Mouse (Mus musculus) kidney, embryonic 16.5 days (tissue): Measurements from ENCODE around the gene Cend1. TPM values are rescaled to one million over a fixed set of nuclear protein-coding genes. Genes with fewer than 3 reads are reported as not detected.
A peak's percentile ranks its signal among the peaks of the same experiment; 100 is the strongest.
"Not testable (repeated sequence)": the region's sequence is repeated elsewhere in the genome, so short reads cannot be mapped to it uniquely, and the experiment has no call there.

ENCODE experiments used
- ATAC-seq: fragments of 200-750 bp; cut with Nextera tagmentation; 2 replicates; pipeline ENCODE4 v1.8.0; 2017; ENCODE audit warnings: moderate TSS enrichment; ENCODE audit not compliant: low FRiP score, low TSS enrichment
- H3K27ac ChIP-seq: fragments of 300-500 bp; sonication (generic); 2 replicates; pipeline ENCODE4 v1.5.1; 2014; ENCODE audit warnings: low read length
- H3K27me3 ChIP-seq: fragments of 300-500 bp; sonication (generic); 2 replicates; pipeline ENCODE4 v1.6.1; 2014; ENCODE audit warnings: low read length, control low read depth, mixed read lengths; ENCODE audit not compliant: insufficient read depth
- H3K36me3 ChIP-seq: fragments of 300-500 bp; sonication (generic); 2 replicates; pipeline ENCODE4 v1.6.1; 2014; ENCODE audit warnings: low read length, control low read depth, mixed read lengths; ENCODE audit not compliant: insufficient read depth
- H3K4me1 ChIP-seq: fragments of 300-500 bp; sonication (generic); 2 replicates; pipeline ENCODE4 v1.6.1; 2014; ENCODE audit warnings: low read length, control low read depth, mixed read lengths; ENCODE audit not compliant: insufficient read depth
- H3K4me2 ChIP-seq: fragments of 300-500 bp; sonication (generic); replicated peaks from 2 replicates; pipeline ENCODE4 v1.6.1; 2014; ENCODE audit warnings: low read depth, low read length
- H3K4me3 ChIP-seq: fragments of 300-500 bp; sonication (generic); 2 replicates; pipeline ENCODE4 v1.5.1; 2014; ENCODE audit warnings: mild to moderate bottlenecking, low read length
- H3K9ac ChIP-seq: fragments of 300-500 bp; sonication (generic); replicated peaks from 2 replicates; pipeline ENCODE4 v1.6.1; 2014; ENCODE audit warnings: low read length
- H3K9me3 ChIP-seq: fragments of 300-500 bp; sonication (generic); 2 replicates; pipeline ENCODE4 v1.6.1; 2016; ENCODE audit warnings: low read length, control low read depth
- WGBS: fragments of 180-500 bp; shearing (Covaris S2); extraction: QIAGEN DNeasy Blood & Tissue Kit; methylation state at CpG from one replicate; pipeline ENCODE4 v1.1.7; 2014; 5-methylcytosine and 5-hydroxymethylcytosine counted together
- polyA plus RNA-seq: library from polyadenylated mRNA; unstranded; fragments of >200 nt; fragmentation: Nextera tagmentation; extraction: Ambion mirVana; gene quantifications from 2 replicates; pipeline ENCODE4 v1.2.1, GENCODE M21; 2015

The Cend1 gene
- polyA plus RNA-seq, 1 experiment from 2014 or later = 3.0 TPM

DNA sequence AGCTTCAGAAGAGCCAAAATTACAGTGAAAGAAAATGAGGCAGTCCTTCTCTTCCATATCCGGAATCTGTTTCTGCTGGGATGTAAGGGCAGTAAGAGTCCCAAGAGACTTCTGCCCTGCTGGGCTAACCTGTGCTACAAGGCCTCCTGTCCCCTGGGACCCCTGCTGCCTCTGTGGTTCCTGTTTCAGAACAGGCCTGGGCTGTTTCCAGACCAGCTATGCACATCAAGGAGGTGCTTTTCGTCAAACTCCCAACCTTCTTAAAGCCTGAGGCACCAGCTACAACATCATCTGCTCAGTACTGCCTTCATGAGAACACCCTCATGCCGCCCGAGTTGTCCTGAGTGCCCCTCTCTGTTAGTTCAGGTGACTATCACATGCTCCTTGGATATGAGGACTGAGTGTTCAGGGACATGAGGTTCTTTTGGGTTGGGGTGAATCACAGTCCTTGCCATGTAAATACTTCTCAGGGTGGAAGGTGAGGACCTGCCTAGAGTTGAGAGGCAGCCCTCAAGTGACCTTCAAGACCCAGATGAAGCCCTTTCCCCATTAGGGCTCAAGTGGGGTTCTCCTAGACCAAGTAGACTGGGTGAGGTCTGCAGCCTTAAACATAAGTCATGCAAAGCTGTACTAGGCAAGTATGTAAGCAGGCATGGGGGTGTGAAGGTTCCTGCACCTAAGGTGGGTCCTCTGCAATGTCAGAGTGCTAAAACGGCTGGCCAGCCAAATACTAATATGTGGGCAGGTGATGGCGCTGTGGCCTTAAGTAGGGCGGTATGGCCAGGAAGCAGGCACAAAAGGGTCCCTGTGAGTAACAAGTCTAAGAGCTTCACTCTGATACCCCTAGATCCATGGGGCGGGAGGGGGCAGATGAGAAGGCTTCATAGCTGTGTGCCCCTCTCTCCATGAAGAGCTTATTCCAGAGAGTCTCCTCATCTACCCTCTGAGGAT, 11.3 kb downstream of the Cend1 start:
- Histone ChIP-seq H3K27me3 (no peaks in the 10 kb centered on the region), H3K4me3 (no peak overlapping the region), H3K4me2 (no peak overlapping the region), H3K4me1 (peaks cover 13% of the 10 kb centered on the region), H3K9ac (no peak overlapping the region), H3K27ac (no peak overlapping the region), H3K9me3 (no peaks in the 10 kb centered on the region), H3K36me3 (no peaks in the 10 kb centered on the region)
- ATAC-seq = no peak
- WGBS = 68% methylated on average over 8 of the region's 8 CpGs

DNA sequence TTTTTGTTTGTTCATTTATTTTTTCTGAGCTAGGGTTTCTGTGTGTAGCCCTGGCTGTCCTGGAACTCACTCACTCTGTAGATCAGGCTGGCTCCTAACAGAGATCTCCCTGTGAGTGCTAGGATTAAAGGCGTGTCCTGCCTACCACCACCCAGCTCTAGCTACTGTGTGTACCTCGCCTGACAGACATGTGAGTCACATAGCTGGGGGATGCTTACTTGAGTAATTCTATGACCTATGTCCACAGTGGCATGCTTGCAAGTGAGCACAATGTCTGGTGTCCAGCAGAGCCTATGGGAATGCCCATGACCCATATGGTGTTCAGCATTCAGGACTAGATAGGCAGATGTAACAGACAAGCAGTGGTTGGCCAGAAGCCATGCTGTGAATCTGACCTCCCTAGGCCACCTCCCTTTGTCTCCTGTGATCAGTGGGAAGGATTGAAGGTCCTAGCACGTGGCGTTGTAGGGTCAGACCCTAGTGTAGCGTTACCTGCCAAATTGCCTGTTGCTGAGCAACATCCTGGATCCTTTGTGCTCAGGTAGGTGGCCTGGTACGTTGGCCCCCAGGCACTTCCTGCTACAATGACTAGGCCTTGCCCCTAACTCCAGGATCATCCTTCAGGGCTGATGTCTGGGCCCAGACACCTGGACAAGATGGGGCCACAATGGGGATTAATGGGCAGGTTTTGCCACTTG, 13.0 kb downstream of the Cend1 start:
- Histone ChIP-seq H3K36me3 (no peaks in the 10 kb centered on the region), H3K27me3 (no peaks in the 10 kb centered on the region), H3K9ac (no peak overlapping the region), H3K27ac (no peak overlapping the region), H3K9me3 (no peaks in the 10 kb centered on the region), H3K4me1 (peaks cover 17% of the 10 kb centered on the region), H3K4me2 (no peak overlapping the region), H3K4me3 (no peak overlapping the region)
- ATAC-seq = no peak
- 83% methylated on average over 6 of the region's 6 CpGs for WGBS

DNA sequence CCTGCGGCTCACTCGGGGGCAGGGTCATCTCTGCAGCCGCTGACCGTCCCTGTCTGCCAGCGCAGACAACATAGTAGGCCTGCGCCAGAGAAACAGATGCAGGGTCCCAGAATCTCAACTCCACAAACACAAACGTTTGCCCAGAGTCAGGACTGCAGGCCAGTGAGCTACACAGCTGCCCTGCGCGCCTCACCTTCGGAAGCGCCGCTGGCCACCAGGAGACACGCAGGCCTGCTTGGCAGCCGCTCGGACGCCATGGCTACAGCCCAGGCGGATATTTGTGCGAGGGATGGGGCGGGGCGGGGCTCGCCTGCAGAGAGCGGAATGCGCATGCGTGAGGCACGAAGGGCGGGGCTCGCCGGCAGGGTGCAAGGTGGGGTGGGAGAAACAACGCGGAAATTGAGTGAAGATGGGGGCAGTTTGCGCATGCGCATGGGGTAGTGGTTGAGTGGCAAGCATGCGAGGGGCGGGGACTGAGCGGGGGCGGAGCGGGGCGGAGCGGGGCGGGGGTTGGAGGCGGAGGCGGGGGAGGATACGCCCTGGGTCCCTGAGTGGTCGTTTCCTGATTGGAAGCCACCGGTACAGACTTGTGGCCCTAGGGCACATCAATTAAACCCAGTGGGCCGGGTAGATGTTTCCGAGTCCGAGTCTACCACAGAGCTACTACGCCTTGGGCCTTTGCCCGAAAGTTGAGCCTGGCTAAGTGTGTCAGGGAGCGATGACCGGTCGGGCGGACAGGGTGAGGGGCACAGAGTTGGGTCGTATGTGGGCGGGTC, 15.3 kb downstream of the Cend1 start, which contains the start of gene Gatd1:
Gatd1 (minus strand) TSS at position 328 of the 776 bp plus-strand sequence.
- Histone ChIP-seq H3K4me3 (peak within 1 kb of the TSS; percentile 84), H3K36me3 (peaks cover 17% of the 10 kb centered on the region), H3K4me2 (peak within 1 kb of the TSS; percentile 93), H3K27ac (peak within 1 kb of the TSS; percentile 92), H3K27me3 (no peaks in the 10 kb centered on the region), H3K9me3 (no peaks in the 10 kb centered on the region), H3K4me1 (peaks cover 19% of the 10 kb centered on the region), H3K9ac (peak within 1 kb of the TSS; percentile 89)
- WGBS = under 1% methylated on average over 54 of the region's 56 CpGs
- ATAC-seq = peak; percentile 92

DNA sequence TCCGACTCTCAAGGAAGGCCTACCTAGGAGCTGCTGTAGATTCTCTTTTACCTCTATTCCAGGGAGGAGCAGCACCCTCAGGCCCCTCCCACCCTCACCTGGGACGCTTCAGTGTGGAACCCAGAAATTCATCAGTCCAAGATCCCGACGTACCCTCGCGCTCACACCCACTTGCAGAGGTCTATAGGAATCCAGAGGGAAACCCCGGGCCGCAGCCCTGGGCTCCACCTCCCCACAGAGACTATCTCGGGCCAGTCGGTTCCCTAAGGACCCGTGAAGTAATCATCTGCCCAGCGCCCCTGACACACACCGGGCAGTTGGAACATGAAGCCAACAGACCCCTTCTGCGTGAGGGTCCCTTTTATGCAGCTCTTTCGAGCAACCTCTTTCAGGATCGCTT, 16.0 kb downstream of the Cend1 start:
- ATAC-seq = peak; percentile 25
- WGBS = 2% methylated on average over 16 of the region's 16 CpGs

DNA sequence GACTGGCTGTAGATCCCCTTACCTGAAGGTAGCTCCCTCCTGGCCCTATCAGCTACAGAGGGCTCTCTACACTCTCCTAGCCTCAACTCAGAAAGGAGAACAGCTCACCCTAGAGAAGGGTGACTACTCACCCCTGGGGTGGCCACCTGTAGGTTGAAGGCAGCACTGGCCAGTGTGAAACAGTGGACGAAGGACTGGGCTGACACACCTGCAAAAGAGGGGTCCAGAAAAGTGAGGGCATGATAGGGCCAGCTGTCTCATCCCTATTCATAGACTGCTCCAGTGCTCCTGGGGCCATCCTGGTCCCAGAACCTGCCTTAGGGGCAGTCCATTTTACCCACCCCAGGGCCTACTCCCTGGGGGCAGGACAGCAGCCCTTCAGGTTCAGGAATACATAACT, 17.6 kb downstream of the Cend1 start:
- ATAC-seq = no peak
- no peaks in the 10 kb centered on the region for H3K9me3 ChIP-seq
- 87% methylated on average over 1 of the region's 1 CpGs for WGBS
- no peak overlapping the region for H3K4me2 ChIP-seq
- H3K4me1 ChIP-seq = peaks cover 15% of the 10 kb centered on the region
- H3K9ac ChIP-seq = no peak overlapping the region
- peaks cover 24% of the 10 kb centered on the region for H3K36me3 ChIP-seq
- no peak overlapping the region for H3K27ac ChIP-seq
- no peaks in the 10 kb centered on the region for H3K27me3 ChIP-seq
- no peak overlapping the region for H3K4me3 ChIP-seq

More for the DNA sequence above, 16.0 kb downstream of the Cend1 start:
- Histone ChIP-seq H3K4me1 (peaks cover 15% of the 10 kb centered on the region), H3K4me3 (peak overlapping the region; percentile 84), H3K36me3 (peaks cover 20% of the 10 kb centered on the region), H3K9ac (peak overlapping the region; percentile 89), H3K9me3 (no peaks in the 10 kb centered on the region), H3K27ac (peak overlapping the region; percentile 92), H3K27me3 (no peaks in the 10 kb centered on the region), H3K4me2 (peak overlapping the region; percentile 93)

DNA sequence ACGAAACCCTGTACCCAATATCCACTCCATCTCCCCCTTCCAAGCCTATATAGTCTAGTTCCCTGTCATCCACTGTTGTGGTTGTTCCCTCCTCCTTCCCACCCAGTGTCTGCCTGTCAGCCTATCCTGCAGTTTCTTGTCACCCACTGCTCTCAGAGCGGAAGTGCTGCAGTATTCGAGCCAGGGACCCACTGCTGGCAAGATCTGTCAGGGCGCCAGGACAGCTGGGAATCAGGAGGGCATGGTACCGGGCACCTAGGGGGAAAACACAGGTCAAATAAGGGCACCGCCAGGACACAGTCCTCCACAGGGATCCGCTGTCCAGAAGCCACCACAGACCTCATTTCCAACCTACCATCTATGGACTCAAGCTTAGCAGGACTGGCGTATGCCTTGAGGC, 18.7 kb downstream of the Cend1 start:
- H3K9ac ChIP-seq = no peak overlapping the region
- no peak overlapping the region for H3K27ac ChIP-seq
- no peaks in the 10 kb centered on the region for H3K27me3 ChIP-seq
- H3K36me3 ChIP-seq = peaks cover 24% of the 10 kb centered on the region
- no peaks in the 10 kb centered on the region for H3K9me3 ChIP-seq
- no peak overlapping the region for H3K4me2 ChIP-seq
- WGBS = 93% methylated on average over 8 of the region's 8 CpGs
- H3K4me3 ChIP-seq = no peak overlapping the region
- no peak for ATAC-seq
- peaks cover 15% of the 10 kb centered on the region for H3K4me1 ChIP-seq

DNA sequence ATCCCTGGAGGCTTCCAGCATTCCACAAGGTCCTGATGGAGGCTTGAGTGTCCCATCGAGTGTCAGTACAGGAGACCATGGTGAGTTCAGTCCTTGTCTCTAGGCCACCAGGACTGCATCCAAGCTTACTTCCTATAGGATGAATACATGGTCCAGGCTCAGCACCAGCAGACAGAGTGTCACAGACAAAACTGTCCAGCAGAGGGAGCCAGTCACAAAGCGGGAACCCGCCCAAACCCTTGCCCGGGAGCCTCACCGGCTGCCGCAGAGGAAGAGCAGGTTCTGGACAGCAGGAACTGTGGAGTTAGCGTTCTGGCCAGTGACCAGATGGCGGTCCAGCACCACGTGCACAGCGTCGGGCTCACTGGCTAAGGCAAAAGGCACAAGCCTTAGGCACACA, 20.5 kb downstream of the Cend1 start:
- peak; percentile 36 for ATAC-seq
- H3K36me3 ChIP-seq = peaks cover 24% of the 10 kb centered on the region
- H3K4me3 ChIP-seq = no peak overlapping the region
- H3K27ac ChIP-seq = no peak overlapping the region
- H3K4me1 ChIP-seq = peaks cover 10% of the 10 kb centered on the region
- no peaks in the 10 kb centered on the region for H3K27me3 ChIP-seq
- H3K9ac ChIP-seq = 0 out of 2 replicates have a peak overlapping the region, but pooled peaks have one; percentile 17
- H3K4me2 ChIP-seq = no peak overlapping the region
- H3K9me3 ChIP-seq = no peaks in the 10 kb centered on the region
- 10% methylated on average over 11 of the region's 11 CpGs for WGBS

DNA sequence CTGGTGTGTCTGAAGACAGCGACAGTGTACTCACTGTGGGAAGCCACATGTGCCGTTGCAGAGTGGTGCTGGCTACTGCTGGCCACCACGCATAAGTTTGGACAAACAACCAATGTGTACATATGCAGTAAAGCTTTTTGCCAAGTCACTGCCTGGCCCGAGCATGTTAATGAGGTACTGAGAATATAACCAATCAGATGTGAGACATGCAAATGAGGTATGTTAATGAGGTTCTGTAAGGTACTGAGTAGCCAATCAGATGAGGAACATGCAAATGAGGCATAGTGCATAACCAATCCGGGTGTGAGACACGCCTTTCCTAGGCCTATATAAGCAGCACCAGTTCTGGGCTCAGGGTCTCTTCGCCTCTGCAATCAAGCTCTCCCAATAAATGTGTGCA, 21.6 kb downstream of the Cend1 start:
- H3K36me3 ChIP-seq = peaks cover 27% of the 10 kb centered on the region
- H3K9ac ChIP-seq, H3K27me3 ChIP-seq, H3K9me3 ChIP-seq, H3K27ac ChIP-seq, ATAC-seq, H3K4me3 ChIP-seq, H3K4me1 ChIP-seq, H3K4me2 ChIP-seq: not testable (repeated sequence)
- WGBS = 99% methylated on average over 7 of the region's 7 CpGs

DNA sequence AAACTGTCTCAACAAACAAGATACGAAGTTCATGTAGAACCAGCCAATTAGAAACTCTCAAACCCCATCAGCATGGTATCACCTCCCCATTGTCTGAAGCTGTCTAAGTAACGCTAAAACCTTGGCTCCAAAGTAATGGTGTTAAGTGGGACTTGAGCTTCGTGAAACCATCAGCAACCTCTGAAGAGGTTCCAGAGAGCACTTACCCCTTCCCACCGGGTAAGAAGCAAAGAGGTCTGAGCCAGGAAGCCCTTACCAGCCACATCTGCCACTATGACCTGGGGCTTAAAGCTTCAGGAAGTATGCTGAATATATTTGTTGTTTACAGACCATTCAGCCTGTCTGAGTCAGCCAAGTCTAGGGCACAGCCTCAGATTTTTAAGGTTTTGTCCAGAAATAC, 23.8 kb downstream of the Cend1 start:
- no peak overlapping the region for H3K9ac ChIP-seq
- no peak overlapping the region for H3K27ac ChIP-seq
- no peak overlapping the region for H3K4me2 ChIP-seq
- peaks cover 45% of the 10 kb centered on the region for H3K36me3 ChIP-seq
- 0 out of 2 replicates have a peak, but pooled peaks cover 2% of the 10 kb centered on the region for H3K4me1 ChIP-seq
- no peaks in the 10 kb centered on the region for H3K9me3 ChIP-seq
- 77% methylated on average over 4 of the region's 4 CpGs for WGBS
- ATAC-seq = no peak
- no peaks in the 10 kb centered on the region for H3K27me3 ChIP-seq
- no peak overlapping the region for H3K4me3 ChIP-seq
